Mouse (Mus musculus) gastrocnemius, postnatal 10 days (tissue): ENCODE results near the gene N4bp2l1. TPM values are rescaled to one million over a fixed set of nuclear protein-coding genes. Genes with fewer than 3 reads are reported as not detected.
A peak's percentile ranks its signal among the peaks of the same experiment; 100 is the strongest.

Experiments used
- DNase-seq: peaks from one replicate; pipeline ENCODE4 v3.0.0; 2021; ENCODE audit warnings: mixed read lengths
- total RNA-seq, 2 experiments: library from RNA; stranded (reverse); gene quantifications; 2 replicates each; pipeline ENCODE4 v1.2.3; 2021

N4bp2l1 gene
- total RNA-seq, 2 experiments from 2014 or later = 1.8 to 2.9 TPM

DNA sequence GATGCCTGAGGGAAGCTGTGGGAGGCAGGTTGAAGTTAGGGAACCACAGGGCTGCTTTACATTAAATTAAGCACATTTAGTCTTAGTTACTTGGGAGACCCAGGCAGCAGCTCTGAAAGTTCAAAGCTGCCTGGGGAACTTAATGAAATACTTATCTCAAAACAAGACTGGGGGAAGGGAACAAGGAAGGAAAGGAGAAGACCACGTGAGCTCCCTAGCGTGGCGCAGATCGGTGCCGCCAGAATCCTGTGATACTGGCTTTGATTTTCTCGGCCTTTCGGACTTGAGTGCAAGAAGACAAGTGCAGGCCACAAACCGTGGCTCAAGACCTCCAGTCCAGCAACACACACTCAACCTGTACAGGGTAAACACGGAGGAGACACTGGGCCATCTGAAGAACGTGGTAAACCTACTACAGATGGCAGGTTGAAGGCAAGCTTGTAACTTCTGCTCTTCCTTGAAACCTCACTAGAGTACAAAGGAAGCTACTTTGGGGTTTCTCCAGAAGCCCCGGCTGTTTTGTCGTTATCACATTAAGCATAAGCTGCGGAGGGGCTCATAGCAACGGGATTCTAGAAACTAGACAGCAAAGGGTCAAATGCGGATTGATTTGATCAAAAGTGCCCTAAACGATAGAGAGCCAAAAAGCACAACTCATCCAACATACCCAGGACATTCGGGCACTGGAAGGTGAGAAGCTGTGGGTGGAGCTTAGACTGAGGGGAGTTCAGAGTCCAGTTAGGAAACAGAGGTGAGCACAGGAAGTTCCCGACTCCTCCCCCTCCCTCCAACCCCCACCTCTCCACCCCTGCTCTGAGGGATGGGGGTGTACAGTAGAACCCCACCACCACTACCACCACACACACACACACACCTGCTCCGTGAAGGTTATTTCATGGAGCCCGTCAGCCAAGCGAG is 1.5 kb upstream of the N4bp2l1 start:
- no peak for DNase-seq

GRCm38 (mm10) chr5:150595366-150596016 is 1.5 kb downstream of the N4bp2l1 start:
- no peak for DNase-seq

DNA sequence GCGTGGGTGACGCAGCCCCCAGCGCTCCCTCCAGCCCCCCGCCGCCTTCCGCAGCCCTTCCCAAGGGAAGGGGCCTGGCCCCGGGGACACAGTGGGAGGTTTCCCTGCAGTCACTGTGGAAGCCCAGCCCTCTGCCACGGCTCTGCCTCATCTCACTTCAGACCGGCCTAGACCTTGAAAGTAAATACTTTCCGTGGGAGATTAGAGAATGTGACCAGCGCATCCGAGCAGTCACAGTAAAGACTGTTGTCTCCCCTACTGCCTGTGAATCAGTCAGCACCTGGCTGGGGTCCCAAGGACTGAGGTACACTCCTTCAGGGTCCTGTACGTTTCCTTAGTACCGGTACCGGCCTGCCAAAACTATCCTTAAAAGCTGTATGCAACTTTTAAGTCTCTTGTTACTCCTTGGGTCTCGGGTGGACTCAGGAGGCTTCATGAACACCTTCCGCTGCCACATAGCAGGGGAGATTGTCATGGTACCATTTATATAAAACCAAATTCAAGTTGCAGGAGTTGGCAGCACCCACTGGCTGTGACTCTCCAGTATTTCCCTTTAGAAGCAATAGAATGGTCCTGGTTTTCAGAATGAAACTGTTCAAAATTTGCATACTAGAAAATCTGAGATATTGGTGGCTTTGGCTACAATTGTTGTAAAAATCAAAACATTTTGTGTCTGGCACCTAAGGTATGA is 2.2 kb downstream of the N4bp2l1 start:
- DNase-seq = no peak

- DNase-seq = peak; percentile 45
Measured at GRCm38 (mm10) chr5:150593756-150594648, 3.0 kb downstream of the N4bp2l1 start.

GRCm38 (mm10) chr5:150592904-150593755 is 3.9 kb downstream of the N4bp2l1 start:
- DNase-seq = peak; percentile 21

DNA sequence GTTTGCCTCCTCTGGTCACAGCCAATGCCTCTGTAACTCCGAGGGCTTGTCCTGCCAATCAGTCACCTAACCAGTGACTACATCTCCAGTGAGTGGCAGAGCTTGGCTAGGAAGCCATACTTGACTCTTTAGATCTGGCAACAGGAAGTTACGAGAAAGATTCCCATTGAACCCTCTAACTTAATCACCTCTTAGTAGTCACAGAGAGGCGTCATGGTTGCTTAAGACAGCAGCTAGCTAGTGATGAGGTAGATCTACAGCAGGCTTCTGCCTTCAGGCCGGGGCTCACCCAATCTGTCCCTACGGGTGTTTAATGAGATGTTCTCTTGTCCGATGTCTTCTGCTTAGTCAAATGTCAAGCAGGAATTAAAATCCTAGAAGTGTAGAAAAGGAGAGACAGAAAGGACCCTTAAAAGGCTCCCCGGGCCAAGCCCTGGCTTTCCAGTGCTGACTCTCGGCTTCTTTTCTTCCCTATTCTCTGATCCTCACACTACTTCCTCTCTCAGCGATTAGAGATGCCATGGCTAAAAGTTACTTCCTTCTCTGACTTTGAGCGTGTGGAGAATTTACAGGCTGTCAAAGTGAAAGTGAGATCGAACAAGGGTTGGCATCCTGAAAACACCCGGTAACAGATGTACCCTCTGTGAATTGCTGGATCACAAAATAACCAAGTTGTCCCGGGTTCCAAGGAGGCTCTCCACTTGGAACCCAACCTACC is 4.6 kb downstream of the N4bp2l1 start:
- DNase-seq = no peak

DNA sequence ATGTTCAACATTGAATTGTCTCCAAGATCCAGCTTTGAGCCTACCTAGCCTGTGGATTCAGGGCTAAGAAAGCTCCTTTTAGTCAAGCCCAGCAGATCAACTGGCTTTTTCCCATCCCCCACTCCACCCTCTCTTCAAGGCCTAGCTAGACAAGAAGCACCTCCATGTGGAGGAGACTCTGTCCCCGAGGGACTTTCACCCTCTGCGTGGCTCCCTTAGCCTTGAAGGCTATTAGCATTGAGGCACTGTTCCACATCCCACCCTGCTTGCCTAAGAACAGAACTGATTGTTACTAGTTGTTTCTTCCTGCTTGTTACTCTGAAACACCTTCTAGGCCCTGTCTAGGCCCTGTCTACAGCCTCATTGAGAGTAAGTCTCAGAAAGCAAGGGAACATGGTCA is 7.0 kb downstream of the N4bp2l1 start:
- DNase-seq = no peak

GRCm38 (mm10) chr5:150584337-150584729 is 12.7 kb downstream of the N4bp2l1 start:
- DNase-seq = no peak

DNA sequence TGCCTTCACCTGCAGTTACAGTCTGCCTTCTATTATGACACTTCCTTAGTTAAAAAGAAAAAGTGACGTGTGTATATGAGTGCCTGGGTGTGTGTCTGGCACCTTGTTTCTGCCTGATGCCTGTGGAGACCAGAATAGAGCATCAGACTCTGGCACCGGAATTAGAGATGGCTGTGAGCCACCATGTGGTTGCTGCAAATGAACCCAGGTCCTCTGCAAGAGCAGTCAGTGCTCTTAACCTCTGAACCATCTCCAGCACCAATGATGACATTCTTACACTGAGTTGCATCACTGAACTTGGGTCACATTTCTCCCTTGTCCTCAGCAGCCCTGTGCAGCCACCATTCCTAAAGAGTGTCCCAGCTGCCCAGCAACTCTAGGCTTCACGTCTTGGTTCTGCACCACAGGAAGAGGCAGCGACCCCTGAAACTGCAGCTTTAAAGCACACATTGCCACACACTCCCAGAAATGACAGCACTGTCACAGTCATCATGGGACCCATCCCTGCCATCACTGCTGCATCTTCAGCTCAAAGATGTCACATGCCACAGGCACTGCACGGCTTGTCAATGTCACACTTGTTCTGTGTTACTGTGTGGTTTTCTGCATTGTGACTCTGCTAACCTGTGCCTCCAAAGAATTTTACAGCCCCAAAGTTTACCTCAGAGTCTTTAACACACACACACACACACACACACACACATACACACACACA is 13.2 kb downstream of the N4bp2l1 start:
- DNase-seq = no peak

DNA sequence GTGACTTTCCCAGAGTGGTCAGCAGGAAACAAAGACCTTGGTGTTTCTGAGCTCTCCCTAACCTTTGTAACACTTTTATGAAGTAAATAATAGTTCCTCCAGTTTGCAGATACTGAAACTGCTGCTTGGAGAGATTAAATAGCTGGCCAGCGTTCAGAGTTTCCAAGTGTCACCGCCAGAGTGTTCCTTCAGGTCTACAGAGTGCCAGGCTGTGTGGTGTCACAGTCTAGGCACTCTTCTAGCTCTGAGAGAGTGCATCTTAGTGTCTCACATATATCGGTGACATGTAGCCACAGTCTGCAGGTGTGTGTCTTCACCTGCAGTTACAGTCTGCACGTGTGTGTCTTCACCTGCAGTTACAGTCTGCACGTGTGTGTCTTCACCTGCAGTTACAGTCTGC is 13.8 kb downstream of the N4bp2l1 start:
- no peak for DNase-seq

GRCm38 (mm10) chr5:150581180-150581579 is 15.8 kb downstream of the N4bp2l1 start:
- no peak for DNase-seq

DNA sequence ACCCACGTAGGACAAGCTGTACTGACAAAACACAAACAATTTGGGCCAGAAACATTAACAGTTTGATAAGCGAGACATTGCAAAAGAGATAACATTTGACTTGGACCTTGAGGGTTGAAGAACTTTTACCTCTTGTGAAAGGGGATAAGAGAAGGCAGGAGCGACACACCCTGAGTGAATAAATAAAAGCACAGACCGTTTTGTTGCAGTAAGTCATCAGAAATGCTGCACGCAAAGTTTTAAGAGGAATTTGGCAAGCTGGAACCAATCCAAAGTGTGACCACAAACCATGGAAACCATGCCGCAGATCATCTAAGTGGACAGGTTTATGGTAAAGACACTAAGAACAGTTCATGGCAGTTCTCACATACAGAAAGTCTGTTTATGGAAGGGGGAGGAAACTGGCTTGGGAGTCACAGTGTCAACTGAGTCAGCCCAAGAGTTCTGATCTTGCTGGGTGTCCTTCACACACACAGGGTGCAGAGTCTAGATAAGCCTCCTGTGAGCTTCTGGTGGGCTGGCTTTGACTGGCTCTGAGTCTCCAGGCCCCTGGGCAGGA is 18.3 kb downstream of the N4bp2l1 start:
- DNase-seq = no peak

- DNase-seq = no peak
Measured at GRCm38 (mm10) chr5:150576832-150577231, 20.2 kb downstream of the N4bp2l1 start.

DNA sequence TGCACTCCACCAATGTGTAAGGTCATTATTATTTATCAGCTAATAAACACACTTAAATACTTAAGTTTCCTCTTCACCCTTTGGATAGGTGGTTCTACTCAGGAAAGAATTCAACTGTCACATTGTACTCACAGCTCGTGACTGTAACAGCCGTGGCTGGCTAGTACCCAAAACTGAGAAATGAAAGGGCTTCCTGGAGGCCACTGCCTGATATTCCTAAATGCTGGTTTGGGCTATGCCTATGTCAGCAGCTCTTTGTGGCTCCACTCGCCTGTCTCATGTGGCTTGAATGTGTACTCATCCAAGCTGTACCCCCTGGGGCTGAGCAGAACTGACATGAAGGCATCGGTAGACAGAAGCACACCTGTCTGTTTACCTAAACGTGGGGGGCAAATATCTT is 22.1 kb downstream of the N4bp2l1 start:
- no peak for DNase-seq

- no peak for DNase-seq
Measured at GRCm38 (mm10) chr5:150574403-150574802, 22.6 kb downstream of the N4bp2l1 start.

GRCm38 (mm10) chr5:150570496-150571219 is 26.3 kb downstream of the N4bp2l1 start:
- no peak for DNase-seq

GRCm38 (mm10) chr5:150566971-150567370 is 30.0 kb downstream of the N4bp2l1 start:
- DNase-seq = no peak

GRCm38 (mm10) chr5:150566226-150566625 is 30.8 kb downstream of the N4bp2l1 start:
- no peak for DNase-seq

DNA sequence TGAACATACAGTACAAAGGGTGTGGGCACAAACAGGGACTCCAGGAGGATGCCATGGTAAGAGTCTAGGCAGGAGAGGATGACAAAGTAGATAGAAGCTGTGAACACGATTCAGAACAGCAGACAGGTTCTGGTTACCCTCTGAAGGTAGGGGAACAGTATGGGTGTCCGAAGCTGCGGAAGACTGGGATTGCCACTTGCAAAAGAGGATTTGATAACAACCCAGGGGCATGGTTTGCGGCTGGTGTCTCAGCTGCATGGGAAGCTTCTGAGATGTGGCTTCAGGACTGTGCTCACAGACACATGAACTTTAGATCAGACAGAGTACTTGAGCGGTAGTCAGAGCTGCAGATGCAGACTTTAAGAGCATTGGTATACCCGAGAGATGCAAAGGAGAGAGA is 32.6 kb downstream of the N4bp2l1 start:
- no peak for DNase-seq
